Mouse (Mus musculus) hematopoietic stem cell, adult 5-6 weeks (primary cell): ENCODE measurements around the gene Olfr543. TPM values are rescaled to one million over a fixed set of nuclear protein-coding genes. Genes with fewer than 3 reads are reported as not detected.

Experiments used
- ATAC-seq, 2 experiments: fragments of 125-278 bp in 1 of 2; replicated peaks in 1 of 2; 2 replicates each; pipeline ENCODE4 v1.8.0; 2016 to 2017; ENCODE audit warnings: inconsistent platforms in 2 of 2, mild to moderate bottlenecking in 2 of 2, moderate number of reproducible peaks in 2 of 2, low read depth in 1 of 2, moderate TSS enrichment in 1 of 2; ENCODE audit not compliant: low FRiP score in 2 of 2, poor library complexity in 2 of 2, severe bottlenecking in 2 of 2, insufficient read depth in 1 of 2, low TSS enrichment in 1 of 2
- total RNA-seq: library from RNA; stranded (forward); fragments of 172-1452, 232-1000 nt; gene quantifications from 2 replicates; pipeline ENCODE4 v1.2.3, GENCODE M21; 2017

Gene Olfr543
- not detected in 2 replicates for total RNA-seq

GRCm38 (mm10) chr7:102481579-102481978, at the start of gene Olfr543:
Gene Olfr543, minus strand, starts transcription at chr7:102481679.
- ATAC-seq = no peak

GRCm38 (mm10) chr7:102529052-102529451, 47.6 kb upstream of the Olfr543 start:
- no peak for ATAC-seq

GRCm38 (mm10) chr7:102517051-102517335, 35.5 kb upstream of the Olfr543 start:
- ATAC-seq = no peak

- peak; percentile 35 to 48 for ATAC-seq
Measured at GRCm38 (mm10) chr7:102516261-102517050, 35.0 kb upstream of the Olfr543 start.

- peak; percentile 57 to 59; a peak in 3 of 4 replicates for ATAC-seq
Measured at GRCm38 (mm10) chr7:102514144-102514543, 32.7 kb upstream of the Olfr543 start.

- ATAC-seq = peak; percentile 61 to 62
Measured at GRCm38 (mm10) chr7:102512814-102513435, 31.4 kb upstream of the Olfr543 start.

- no peak for ATAC-seq
Measured at GRCm38 (mm10) chr7:102511927-102512326, 30.4 kb upstream of the Olfr543 start.

GRCm38 (mm10) chr7:102509726-102510125, 28.2 kb upstream of the Olfr543 start:
- no peak for ATAC-seq

- ATAC-seq = no peak
Measured at GRCm38 (mm10) chr7:102508666-102509065, 27.2 kb upstream of the Olfr543 start.

- no peak for ATAC-seq
Measured at GRCm38 (mm10) chr7:102508066-102508465, 26.6 kb upstream of the Olfr543 start.

- peak; percentile 92 to 95 for ATAC-seq
Measured at GRCm38 (mm10) chr7:102506848-102507247, 25.4 kb upstream of the Olfr543 start.

- ATAC-seq = no peak
Measured at GRCm38 (mm10) chr7:102501986-102502385, 20.5 kb upstream of the Olfr543 start.

GRCm38 (mm10) chr7:102499473-102499872, 18.0 kb upstream of the Olfr543 start, which contains the start of gene Olfr545:
Gene Olfr545, minus strand, starts transcription at chr7:102499573.
- no peak for ATAC-seq

GRCm38 (mm10) chr7:102494416-102494815, 12.9 kb upstream of the Olfr543 start:
- ATAC-seq = peak; percentile 37 to 60; a peak in 1 of 4 replicates

- no peak for ATAC-seq
Measured at GRCm38 (mm10) chr7:102488161-102488560, 6.7 kb upstream of the Olfr543 start, which contains the start of gene Olfr544. Gene Olfr544, minus strand, starts transcription at chr7:102488313.

GRCm38 (mm10) chr7:102486105-102486504, 4.6 kb upstream of the Olfr543 start:
- ATAC-seq = no peak

GRCm38 (mm10) chr7:102484766-102485165, 3.3 kb upstream of the Olfr543 start:
- ATAC-seq = peak in 1 of 2 experiments; percentile 51; a peak in 1 of 4 replicates

- no peak for ATAC-seq
Measured at GRCm38 (mm10) chr7:102483665-102484064, 2.2 kb upstream of the Olfr543 start.

- ATAC-seq = no peak
Measured at GRCm38 (mm10) chr7:102480821-102481220, 658 bp downstream of the Olfr543 start.
